Mouse (Mus musculus) thymus, postnatal 10 days (tissue): ENCODE data around the gene Kansl3.

Experiments used
- DNase-seq, 2 experiments: peaks; one replicate each; pipeline ENCODE4 v3.0.0; 2021; ENCODE audit warnings: low spot score in 2 of 2

Gene Kansl3

DNA sequence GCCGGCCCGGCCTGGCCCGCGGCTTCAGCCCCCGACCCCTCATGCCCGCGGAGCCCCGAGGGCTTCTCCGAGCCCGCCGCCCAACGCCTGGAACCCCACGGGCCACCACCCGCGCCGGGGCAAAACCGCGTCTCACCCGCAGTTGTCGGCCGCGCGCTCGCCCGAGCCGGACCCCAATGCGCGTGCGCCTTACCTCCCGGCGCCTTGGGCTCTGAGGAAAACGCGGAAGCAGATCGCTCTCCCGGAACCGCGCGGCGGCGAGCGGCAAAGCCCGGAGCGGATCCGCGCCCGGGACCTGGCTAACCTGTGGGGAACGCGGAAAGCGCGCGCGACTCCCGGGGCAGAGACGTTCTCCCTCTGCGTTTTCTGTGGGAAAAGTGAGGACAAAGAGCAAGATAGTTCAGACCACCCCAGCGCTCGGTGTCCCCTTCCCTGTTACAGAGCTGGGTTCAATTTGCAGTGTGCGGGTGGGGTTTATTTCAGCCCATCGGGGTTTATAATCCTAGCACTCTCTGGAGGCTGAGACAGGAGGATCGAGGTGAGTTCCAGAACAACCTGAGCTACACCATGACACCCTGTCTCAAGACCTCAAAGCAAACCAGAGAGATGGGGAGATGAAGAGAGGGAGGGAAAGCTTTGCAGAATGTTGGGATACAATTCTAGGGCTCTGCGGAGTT, at the start of gene Kansl3:
Gene Kansl3 (minus strand): TSS at position 213 of the 677 bp plus-strand sequence.
- peak; percentile 79 to 92 for DNase-seq

DNA sequence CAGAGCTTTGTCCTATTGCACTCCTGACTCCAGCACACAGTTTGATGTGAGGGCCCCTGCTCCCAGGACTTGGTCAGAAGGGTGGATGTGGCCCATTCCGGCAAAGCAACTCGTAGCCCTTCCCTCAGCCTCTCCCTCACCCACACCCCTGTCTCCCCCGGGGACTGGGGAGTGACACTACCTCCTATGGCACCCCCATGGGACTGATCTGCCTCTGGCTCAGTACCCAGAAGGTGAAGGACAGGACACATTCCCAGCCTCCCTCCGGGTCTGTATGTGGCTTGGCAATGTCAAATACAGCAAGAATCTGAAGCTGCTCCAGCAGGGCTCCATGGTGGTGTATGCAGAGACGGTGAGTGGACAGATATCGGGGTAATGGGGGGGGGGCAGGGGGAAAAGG, 35.5 kb upstream of the Kansl3 start:
- no peak for DNase-seq

- DNase-seq: no peak
Observed at GRCm38 (mm10) chr1:36401509-36401908, 32.5 kb upstream of the Kansl3 start.

DNA sequence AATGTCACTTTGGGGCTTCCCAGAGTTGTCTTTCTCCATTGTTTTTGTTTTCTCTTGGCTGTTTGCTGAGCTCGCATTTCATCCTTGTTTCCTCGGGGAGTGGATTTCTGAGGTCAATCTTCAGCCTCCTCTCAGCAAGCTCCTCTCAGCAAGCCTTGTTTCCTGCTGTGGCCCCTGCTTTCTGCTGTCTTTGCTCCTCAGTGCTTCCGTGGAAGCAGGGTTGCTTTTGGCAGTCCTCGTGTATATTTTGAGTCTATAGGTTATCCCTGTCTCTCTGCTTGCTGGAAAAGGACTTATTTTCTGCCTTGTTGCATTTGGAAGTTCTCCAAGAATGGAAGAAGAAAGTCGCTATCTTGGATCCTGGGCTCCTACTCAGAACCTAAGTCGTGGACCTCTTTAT, 28.1 kb upstream of the Kansl3 start:
- DNase-seq: no peak

DNA sequence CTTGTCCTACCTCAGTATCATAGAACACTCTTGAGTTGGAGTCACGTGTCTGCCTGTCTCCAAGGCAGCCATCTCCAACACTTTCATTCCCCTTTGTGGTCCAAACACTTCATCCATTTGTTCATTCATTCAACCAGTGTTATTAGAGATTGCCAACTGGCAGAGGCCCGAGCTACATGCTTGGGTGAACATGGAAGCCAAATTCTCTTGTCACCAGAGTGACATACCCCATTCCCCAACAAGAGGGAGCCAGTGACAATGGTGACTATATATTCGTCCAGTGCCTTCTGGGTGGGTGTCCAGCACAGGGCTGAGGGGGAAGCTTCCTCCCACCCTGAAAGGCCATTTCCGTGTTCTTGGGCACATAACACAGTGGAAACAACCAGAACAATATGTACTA, 10.6 kb upstream of the Kansl3 start:
- DNase-seq: no peak

DNA sequence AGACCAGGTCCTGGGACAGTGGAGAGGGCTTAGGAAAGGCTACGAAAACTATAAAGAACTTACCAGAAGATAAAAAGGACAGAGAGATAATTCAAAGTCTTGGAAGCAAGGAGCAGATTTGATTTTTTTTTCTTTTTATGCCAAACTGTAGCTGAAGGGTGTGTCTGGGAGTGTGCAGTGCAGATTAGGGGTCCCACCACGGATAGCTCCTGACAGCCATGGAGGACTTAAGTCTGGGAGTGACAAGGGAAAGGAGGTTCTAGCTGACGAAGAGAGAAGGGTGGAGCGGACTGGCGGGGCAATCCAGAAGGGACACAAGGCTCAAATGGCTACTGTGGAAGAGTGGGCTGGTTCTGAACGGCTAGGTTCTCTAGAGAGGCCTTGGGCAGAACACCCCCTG, 9.9 kb upstream of the Kansl3 start:
- no peak for DNase-seq

DNA sequence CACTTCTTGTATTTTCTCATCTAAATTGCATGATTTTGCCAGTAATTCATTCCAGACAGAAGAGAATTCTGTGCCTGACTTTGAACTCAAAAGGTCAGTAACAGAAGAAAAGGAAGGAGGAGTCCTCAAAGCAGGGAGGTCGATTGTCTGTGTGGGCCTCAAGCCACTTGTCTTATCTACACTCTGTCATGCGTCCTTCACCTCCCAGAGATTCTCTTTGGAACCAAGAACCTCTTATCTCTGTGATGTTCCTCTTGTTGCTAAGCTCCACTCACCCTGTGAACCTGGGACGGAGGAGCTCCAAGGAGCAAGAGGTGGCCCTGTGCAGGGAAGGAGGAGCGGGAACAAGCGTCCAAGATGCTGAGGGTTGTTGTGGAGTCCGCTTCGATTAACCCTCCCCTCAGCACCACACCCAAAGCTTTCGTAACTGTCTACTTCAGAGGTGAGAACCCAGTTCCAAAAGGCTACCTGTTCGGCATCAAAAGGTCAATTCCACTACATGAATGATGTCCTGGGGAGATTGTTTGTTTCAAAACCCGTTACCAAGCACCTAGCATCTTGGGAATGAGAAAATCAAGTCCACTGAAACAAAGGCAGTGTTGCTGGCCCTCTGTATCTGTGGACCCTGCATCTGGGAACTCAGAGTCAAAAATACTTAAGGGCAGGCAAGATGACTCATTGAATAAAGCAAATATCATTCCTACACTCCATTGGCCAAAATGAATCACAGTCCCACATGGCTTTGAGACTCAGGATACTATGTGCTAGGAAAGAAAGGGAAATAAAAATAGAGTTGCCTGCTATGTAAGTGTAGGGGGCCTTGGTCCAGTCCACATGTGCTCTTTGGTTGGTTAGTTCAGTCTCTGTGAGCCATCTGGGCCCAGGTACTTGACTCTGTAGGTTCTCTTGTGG, 3.2 kb upstream of the Kansl3 start, which contains the start of gene Fer1l5:
Gene Fer1l5 (plus strand): TSS at position 358 of the 912 bp plus-strand sequence.
- DNase-seq: no peak

DNA sequence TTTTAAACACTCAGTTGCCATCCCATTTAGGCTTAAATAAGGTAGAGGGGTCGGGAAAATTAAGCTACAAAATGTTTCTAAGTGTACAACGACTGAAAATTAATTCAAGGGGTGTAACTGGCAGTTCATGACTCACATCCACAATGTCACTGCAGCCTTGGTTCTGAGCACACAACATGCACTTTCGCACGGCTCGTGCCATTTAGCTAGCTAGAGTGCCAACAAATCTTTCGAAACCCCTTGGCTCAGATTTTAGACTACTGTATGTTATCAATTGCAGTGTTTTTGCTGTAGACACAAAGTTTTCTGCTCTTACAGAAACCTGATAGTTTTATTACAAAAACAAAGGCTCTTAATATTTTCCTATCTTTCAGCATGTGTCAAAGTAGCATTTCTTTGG, 1.9 kb upstream of the Kansl3 start:
- no peak for DNase-seq

DNA sequence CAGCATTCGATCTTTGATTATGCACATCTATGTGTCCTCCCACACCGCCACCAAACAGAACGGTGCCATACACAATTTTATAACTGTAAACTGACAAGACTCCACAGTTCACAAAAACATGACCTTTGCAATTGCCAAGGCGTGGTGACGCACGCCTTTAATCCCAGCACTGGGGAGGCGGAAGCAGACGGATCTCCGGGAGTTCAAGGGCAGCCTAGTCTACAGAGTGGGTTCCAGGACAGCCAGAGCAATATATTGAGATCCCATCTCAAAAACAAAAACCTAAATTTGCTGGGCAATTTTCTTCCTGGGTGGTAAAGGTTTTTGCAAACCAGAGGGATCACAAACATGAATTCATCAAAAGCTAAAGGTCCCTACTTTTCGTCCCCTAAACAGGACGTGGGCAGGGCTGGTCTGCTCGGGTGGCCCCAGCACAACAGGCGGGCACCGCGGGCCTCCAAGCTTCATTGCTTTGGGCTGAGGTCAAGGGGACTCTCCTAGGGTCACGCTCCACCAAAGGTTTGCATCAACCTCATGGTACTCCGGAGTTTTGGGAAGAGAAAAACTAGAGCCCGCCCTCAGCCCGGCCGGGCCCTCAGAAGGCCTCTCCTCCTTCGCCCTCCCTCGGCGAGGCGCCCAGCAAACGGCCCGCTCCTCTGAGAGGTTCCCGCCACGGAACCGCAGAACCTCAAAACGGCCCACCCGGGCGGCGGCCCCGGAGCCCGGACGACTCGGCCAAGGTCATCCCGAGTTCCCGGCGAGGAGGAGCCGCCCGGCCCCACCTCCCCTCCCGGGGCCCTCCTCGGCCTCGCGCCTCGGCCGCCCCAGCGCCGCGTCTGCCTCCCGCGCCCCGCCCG, 641 bp downstream of the Kansl3 start:
- DNase-seq: peak; percentile 34 to 43

- no peak for DNase-seq
Observed at GRCm38 (mm10) chr1:36367698-36368097, 1.3 kb downstream of the Kansl3 start.

DNA sequence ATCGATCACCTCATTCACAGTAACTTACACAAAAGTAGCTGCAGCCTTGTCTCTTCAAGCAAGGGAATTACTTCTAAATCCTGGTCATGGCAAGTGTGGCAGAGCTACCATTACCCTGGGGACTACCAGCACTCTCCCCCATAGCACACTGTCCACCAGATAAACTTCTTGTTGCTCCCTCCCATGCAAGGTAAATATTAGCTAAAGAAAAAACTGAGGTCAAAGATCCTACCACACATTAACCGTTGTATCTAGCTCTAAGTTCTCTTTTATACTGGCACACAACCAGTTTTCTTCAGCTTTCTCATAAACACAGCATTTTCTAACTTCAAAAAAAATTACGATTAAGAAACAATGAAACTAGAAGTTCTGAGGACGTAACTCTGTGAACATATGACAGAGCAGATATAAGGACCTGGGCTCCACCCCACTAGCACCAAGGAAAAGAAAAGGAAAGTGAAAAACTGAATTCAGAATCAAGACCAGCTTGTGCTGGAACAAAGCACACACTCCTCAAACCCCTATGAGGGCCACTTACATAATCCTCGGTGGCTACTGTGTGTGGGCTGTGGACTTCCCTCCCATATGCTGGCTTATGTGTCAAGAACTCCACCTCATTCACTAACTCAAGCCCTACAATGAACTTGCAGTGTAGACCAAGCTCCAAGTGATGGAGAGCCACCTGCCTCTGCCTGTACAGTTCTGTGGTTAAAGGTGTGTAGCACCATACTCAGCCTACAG, 11.9 kb downstream of the Kansl3 start:
- DNase-seq: no peak

DNA sequence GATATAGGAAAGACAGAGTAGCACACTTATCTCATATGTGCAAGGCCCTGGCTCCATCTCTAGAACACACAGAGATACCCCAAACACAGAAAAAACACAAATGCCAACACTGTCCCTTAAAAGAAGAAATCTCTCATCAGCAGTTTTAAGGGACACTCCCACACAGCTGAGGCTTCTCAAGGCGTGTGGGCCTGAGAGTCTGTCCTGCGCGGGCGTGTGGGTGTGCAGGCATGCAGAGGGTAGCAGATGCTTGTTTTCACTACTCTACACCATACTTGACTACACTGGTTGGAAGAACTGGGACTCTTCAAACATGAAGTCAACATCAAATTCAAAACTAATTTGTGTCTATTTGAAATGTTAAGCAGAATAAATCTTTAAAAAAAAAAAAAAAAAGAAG, 16.6 kb downstream of the Kansl3 start:
- DNase-seq: no peak

- no peak for DNase-seq
Observed at GRCm38 (mm10) chr1:36342547-36342946, 26.4 kb downstream of the Kansl3 start.

DNA sequence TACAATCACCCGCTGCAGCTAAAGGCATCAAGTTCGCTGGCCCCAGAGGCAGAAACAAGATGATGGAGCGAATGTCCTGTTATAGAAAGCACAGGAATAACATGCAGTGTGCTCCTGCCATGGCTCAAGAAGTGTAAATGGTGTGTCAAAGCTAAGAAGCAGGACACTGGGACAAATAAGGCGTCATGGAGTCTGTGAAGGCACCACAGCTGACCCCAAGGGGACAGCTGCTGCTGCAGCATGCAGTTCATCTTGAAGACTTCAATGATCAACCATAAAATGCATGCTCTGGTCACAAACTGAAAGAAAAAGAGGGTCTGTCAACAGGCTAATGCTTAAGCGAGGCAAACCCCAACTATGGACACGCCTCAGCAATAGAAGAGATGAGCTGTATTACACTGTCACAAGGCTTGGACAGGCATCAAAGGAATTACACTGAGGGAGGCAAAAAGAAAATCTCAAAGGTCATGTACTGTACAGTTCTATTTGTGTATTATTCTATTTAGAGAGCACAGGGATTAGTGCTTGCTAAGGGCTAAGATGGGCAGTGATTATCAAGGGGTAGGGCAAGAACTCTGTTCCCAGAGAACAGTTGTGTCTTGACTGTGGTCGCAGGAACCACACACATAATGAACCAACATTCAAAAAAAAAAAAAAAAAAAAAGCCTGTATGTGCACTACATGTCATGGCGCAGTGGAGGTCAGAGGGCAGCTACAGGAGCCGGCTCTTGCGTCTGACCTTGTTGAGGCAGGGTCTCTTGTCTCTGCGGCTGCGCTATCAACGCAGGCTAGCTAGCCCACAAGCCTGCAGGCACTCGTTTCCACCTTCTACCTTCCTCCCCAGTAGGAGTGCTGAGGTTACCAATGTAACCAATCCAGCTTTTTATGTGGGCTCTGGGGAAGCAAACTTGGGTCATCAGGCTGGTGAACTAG, 35.8 kb downstream of the Kansl3 start:
- DNase-seq: no peak

DNA sequence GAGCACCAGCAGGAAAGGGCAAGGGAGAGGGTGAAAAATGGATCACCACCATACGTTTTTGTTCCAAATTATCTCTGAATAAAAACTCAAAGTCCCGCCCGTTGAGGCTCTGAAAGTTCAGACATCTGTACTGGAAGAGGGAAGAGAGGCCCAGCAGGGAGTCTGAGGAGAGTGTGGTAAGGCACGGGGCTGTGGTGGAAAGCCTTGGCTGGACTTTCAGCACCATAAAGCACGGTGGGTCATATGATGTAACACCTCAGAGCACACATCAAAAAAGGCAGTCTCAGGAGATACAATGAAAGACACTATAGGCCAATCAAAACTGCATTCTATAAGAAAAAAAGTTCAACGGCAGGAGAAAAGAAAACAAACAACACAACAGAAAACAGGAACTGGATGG, 37.2 kb downstream of the Kansl3 start:
- DNase-seq: no peak

DNA sequence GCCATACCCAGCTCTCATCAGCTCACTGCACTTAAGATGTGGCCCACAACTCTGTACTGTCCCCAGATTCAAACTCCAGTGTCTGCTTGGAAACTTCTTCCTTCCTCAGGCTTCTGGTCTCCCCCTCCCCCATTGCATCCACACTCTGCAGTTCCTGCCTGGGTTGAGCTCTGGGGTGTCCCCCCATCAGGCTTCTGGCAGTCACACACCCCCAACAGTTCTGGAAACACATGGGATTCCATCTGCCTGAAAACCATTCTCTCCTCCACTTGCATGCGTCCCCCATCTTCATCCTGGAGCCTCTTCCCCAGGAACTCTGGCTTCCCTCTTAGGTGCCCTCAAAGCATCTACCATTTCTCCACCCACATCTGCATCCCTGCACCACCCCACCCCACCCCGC, 42.2 kb downstream of the Kansl3 start:
- DNase-seq: no peak

DNA sequence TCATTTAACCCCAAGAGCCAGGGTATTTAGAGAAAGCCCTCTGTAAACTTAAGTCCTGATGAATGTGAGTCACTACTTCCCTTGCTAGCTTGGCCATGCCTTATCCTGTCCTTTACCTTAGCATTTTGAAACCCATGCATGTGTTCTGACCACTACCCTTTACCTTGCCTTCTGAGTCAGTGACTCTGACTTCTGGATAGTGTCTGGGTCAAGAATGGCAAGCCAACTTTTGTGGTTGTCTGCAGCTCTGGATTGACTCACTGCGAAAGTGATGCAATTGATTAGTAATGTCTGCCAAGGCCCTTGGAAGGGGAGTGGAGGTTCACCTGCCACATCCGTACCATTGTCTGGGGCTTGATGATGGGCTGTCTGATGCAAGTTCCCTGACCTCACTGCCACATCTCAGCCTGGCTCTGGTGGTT, 43.1 kb downstream of the Kansl3 start:
- DNase-seq: no peak

- DNase-seq: no peak
Observed at GRCm38 (mm10) chr1:36323746-36324448, 45.1 kb downstream of the Kansl3 start.

- DNase-seq: no peak
Observed at GRCm38 (mm10) chr1:36323076-36323475, 45.9 kb downstream of the Kansl3 start.
